Mouse (Mus musculus) brain, embryonic 14.5 days (tissue): Measurements from ENCODE around the gene Ngef. TPM values are rescaled to one million over a fixed set of nuclear protein-coding genes. Genes with fewer than 3 reads are reported as not detected.

ENCODE experiments used
- DNase-seq: peaks from one replicate; pipeline ENCODE4 v3.0.0-alpha.2; 2011; ENCODE audit warnings: low read depth
- CTCF ChIP-seq: fragments of 200-500 bp; IDR thresholded peaks from 2 replicates; pipeline ENCODE4 v1.5.1; 2012; ENCODE audit warnings: inconsistent platforms, mild to moderate bottlenecking, moderate library complexity, borderline replicate concordance; ENCODE audit not compliant: insufficient read depth, insufficient read length; ENCODE audit errors: extremely low read depth
- POLR2A ChIP-seq: fragments of 200-500 bp; IDR thresholded peaks from 2 replicates; pipeline ENCODE4 v1.6.1; 2012; ENCODE audit warnings: mild to moderate bottlenecking, inconsistent platforms, borderline replicate concordance; ENCODE audit not compliant: poor library complexity, insufficient read depth, insufficient read length, severe bottlenecking; ENCODE audit errors: extremely low read depth
- polyA plus RNA-seq: library from polyadenylated mRNA; depleted of rRNA; stranded (reverse); fragments of >200 nt; gene quantifications from 2 replicates; pipeline ENCODE4 v1.2.3, GENCODE M21; 2012

Gene Ngef
- polyA plus RNA-seq, 1 experiment: 11.9 TPM

DNA sequence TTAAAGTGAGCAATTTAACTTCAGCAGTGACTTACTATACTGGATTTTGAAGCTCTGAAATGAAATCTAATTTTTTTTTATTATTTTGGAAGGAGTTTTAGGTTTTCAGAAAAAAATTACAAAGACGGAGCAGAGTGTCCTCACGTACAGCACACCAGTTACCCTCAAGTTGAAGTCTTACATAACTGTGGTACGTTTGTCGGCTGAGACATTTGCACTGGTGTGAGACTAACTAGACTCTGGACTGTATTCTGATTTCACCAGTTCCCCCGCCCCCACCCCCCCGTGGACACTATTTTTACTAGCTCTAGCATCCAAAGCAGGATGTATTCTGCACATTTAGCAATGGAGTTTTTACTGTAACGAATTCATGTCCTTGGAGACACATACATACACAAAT lies 26.9 kb upstream of the Ngef start:
- TF ChIP-seq CTCF: no peak
- no peak for TF ChIP-seq POLR2A
- DNase-seq: no peak

GRCm38 (mm10) chr1:87594671-87595070 lies 21.0 kb upstream of the Ngef start:
- no peak for DNase-seq
- TF ChIP-seq POLR2A: no peak
- no peak for TF ChIP-seq CTCF

DNA sequence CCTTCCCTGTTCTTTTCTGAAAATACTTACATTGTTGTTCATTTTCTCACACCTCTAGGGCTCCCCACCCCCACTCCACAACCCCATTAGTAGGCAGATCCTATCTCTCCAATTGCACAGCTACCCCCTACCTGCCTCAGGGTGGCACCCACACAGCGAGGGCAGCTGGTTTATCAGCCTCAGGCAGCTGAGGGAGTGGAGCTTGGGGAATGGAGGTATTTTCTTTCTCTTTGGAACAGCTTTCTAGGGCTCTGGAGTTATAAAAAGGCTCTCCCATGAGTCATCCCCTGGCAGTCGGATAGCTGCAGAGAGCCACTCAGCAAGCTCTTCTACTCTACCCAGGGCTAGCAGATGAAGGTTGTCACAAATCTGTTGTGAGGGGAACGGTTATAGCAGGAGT lies 20.6 kb upstream of the Ngef start:
- DNase-seq: no peak
- TF ChIP-seq POLR2A (no peak), CTCF (no peak)

GRCm38 (mm10) chr1:87589980-87590379 lies 16.3 kb upstream of the Ngef start:
- no peak for DNase-seq
- no peak for TF ChIP-seq CTCF
- TF ChIP-seq POLR2A: no peak

DNA sequence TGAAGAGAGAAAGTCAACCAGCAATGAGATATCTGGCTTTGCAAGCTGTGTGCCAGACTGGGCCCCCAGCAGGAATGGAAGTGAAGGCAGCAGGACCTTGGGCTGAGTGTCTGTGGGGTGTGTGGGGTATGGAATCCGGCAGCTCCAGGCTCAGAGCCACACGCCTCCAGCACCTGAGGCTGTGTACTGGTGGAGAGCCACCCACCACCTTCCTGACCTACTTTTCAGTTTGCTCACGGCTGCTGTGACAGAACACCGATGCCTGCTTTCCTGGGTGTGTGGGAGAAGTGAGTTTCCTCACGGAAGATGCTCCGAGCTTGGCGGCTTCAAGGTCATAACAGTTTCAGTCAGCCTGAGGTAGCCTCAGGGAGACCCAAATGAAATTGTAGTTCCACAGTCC lies 15.5 kb upstream of the Ngef start:
- TF ChIP-seq CTCF (no peak), POLR2A (no peak)
- no peak for DNase-seq

GRCm38 (mm10) chr1:87580824-87581223 lies 7.2 kb upstream of the Ngef start:
- peak; percentile 70 for DNase-seq
- no peak for TF ChIP-seq POLR2A
- TF ChIP-seq CTCF: no peak

DNA sequence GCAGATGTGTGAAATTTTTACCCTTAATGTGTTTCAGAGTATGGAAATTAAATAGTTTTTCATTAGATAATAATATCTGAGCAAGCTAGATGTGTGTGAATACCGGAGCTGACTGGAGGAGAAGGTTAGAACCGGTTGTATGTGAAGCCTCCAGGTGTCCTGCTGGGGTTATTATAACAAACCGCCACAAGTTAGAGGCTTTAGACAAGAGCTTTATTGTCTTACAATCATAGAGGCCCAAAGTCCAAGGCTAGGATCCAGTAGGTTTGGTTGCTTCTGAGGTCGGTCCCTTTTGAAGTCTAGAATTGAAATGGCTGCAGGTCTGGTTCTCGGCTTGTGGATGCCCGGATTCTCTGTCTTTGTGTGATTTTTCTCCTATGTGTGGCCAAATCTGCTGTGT lies 5.3 kb upstream of the Ngef start:
- TF ChIP-seq POLR2A: no peak
- TF ChIP-seq CTCF: no peak
- DNase-seq: no peak

DNA sequence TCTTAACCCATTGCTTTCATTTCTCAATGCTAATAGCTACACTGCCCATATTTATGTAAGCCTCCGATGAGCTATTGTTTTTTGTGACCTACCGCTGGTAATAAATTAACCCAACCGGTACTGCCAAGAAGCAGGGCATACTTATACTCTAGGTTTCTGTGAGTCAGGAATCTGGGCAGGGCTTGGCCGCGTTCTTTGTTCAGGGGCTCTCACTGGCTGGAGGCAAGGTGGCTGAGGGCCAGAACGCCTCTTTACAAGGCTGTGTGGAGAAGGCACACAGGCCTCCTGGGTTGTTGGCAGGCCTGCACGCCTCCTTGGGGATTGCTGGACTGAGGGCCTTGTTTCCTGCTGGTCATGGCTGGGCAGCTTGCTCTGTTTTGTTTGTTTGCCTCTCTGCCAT lies 1.1 kb upstream of the Ngef start:
- peak; percentile 88 for DNase-seq
- no peak for TF ChIP-seq POLR2A
- no peak for TF ChIP-seq CTCF

DNA sequence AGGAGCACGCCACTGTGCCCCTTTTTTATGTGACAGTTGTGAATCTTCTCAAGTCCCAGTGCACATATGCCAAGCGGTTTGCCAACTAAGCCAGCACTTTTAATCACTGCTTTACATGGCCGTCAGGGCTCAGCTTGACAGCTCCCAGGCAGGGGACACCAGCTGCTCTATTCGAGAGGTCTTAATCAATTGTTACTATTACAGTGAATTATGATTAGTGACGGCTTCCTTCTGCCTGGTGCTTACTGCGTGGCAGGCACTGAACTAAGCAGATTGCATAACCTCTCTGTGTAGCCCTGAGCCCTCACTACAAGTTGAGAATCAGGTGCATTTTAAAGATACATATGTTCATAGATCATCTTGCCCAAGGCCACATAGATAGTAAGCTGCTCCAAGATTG lies 683 bp upstream of the Ngef start:
- TF ChIP-seq CTCF: no peak
- no peak for TF ChIP-seq POLR2A
- DNase-seq: peak; percentile 86

GRCm38 (mm10) chr1:87573261-87573660 lies 409 bp downstream of the Ngef start:
- TF ChIP-seq CTCF (no peak), POLR2A (no peak)
- no peak for DNase-seq

- no peak for DNase-seq
- no peak for TF ChIP-seq POLR2A
- peak; percentile 52; the same call in 1 of the 2 replicates for TF ChIP-seq CTCF
Measured at GRCm38 (mm10) chr1:87568398-87568797, 5.3 kb downstream of the Ngef start.

DNA sequence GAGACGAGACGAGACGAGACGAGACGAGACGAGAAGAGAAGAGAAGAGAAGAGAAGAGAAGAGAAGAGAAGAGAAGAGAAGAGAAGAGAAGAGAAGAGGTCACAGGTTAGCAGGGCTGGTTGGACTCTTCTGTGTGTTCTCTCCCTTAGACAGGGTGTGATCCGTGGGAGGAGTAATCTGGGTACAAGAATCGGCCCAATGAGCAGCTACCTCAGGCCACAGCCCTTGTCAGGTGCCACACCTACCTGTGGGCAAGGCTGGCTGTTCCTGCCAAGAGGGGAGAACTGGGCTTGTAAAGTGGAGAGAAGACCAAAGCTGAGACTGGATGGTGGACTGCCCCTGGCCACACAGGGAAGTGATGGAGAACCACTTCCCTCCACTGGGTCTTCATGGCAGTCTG lies 7.9 kb downstream of the Ngef start:
- DNase-seq: no peak
- TF ChIP-seq POLR2A: no peak
- TF ChIP-seq CTCF: no peak
